Mouse (Mus musculus) limb, embryonic 13.5 days (tissue): Measurements from ENCODE around the gene Cbwd1. TPM values are rescaled to one million over a fixed set of nuclear protein-coding genes. Genes with fewer than 3 reads are reported as not detected.

Experiments
- ATAC-seq: fragments of 200-750 bp; cut with Nextera tagmentation; 2 replicates; pipeline ENCODE4 v1.8.0; 2017; ENCODE audit warnings: low read depth, moderate number of reproducible peaks, moderate TSS enrichment; ENCODE audit not compliant: low FRiP score
- H3K27ac ChIP-seq: fragments of 300-500 bp; sonication (generic); 2 replicates; pipeline ENCODE4 v1.5.1; 2015; ENCODE audit warnings: inconsistent platforms, mild to moderate bottlenecking, moderate library complexity
- H3K27me3 ChIP-seq: fragments of 300-500 bp; sonication (generic); 2 replicates; pipeline ENCODE4 v1.6.1; 2015; ENCODE audit warnings: mild to moderate bottlenecking, inconsistent platforms
- H3K36me3 ChIP-seq: fragments of 300-500 bp; sonication (generic); 2 replicates; pipeline ENCODE4 v1.6.1; 2015; ENCODE audit warnings: inconsistent platforms, mild to moderate bottlenecking, moderate library complexity
- H3K4me1 ChIP-seq: fragments of 300-500 bp; sonication (generic); 2 replicates; pipeline ENCODE4 v1.6.1; 2015; ENCODE audit warnings: inconsistent platforms
- H3K4me2 ChIP-seq: fragments of 300-500 bp; sonication (generic); replicated peaks from 2 replicates; pipeline ENCODE4 v1.6.1; 2015; ENCODE audit warnings: inconsistent platforms, mild to moderate bottlenecking, moderate library complexity
- H3K4me3 ChIP-seq: fragments of 300-500 bp; sonication (generic); 2 replicates; pipeline ENCODE4 v1.5.1; 2015; ENCODE audit warnings: moderate library complexity, mild to moderate bottlenecking, inconsistent platforms
- H3K9ac ChIP-seq: fragments of 300-500 bp; sonication (generic); 2 replicates; pipeline ENCODE4 v1.6.1; 2015; ENCODE audit warnings: mild to moderate bottlenecking, inconsistent platforms
- H3K9me3 ChIP-seq: fragments of 300-500 bp; sonication (generic); 2 replicates; pipeline ENCODE4 v1.6.1; 2016; ENCODE audit warnings: inconsistent platforms
- WGBS: fragments of 180-500 bp; shearing (Covaris S2); methylation state at CpG from one replicate; pipeline ENCODE4 v1.1.7; 2015; 5-methylcytosine and 5-hydroxymethylcytosine counted together
- polyA plus RNA-seq: library from polyadenylated mRNA; unstranded; fragments of >200 nt; fragmentation: Nextera tagmentation; extraction: Ambion mirVana; gene quantifications from 2 replicates; pipeline ENCODE4 v1.2.1, GENCODE M21; 2015

The Cbwd1 gene
- polyA plus RNA-seq, 1 experiment from 2014 or later: 23.9 TPM

DNA sequence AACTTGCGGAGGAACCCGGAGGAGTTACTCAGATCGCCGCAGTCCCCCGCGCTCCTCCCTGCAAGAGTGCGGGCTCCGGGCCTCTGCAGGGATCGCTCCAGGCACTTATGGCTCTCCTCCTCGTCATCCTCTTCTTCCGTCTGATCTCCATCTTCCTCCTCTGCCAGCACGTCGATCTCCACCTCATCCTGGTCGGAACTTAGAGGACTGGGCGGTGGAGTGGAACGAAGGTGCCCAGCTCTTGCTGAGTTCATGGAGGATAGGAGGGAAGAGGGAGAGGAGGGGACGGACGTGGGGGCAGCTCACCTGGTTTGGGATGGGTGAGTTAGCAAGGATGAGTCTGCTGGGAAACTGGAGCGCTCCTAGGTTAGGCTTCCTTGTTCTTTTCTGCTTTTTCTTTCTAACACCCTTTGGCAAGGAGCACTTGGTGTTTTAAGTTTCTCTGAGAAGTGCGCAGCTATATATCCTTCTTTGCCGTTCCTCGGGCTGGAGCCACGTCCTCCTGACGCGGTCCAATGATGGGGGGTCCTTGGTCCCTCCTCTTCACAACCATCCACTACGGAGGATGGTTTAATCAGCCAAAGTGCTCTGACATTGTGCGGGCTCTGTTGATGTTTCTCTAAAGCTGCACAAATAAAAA, 60.7 kb downstream of the Cbwd1 start, which contains the start of gene Foxd4:
Foxd4 (minus strand) TSS at position 617 of the 640 bp plus-strand sequence.
- Histone ChIP-seq H3K4me2 (peak within 1 kb of the TSS; percentile 77), H3K27me3 (peaks cover 92% of the 10 kb centered on the region), H3K9me3 (no peaks in the 10 kb centered on the region), H3K4me3 (peak within 1 kb of the TSS; percentile 44), H3K4me1 (peaks cover 25% of the 10 kb centered on the region), H3K36me3 (no peaks in the 10 kb centered on the region), H3K27ac (no peak within 1 kb of the TSS), H3K9ac (peak within 1 kb of the TSS; percentile 6; the same call in 1 of the 2 replicates)
- 1% methylated on average over 27 of the region's 27 CpGs for WGBS
- no peak for ATAC-seq

- WGBS: under 1% methylated on average over 84 of the region's 84 CpGs
- Histone ChIP-seq H3K4me2 (peak overlapping the region; percentile 77), H3K27ac (no peak overlapping the region), H3K4me3 (peak overlapping the region; percentile 44), H3K36me3 (no peaks in the 10 kb centered on the region), H3K9me3 (no peaks in the 10 kb centered on the region), H3K9ac (peak overlapping the region; percentile 6; the same call in 1 of the 2 replicates), H3K27me3 (peaks cover 93% of the 10 kb centered on the region), H3K4me1 (peaks cover 25% of the 10 kb centered on the region)
- peak; percentile 52; the same call in 1 of the 2 replicates for ATAC-seq
Measured at GRCm38 (mm10) chr19:24899578-24900544, 61.5 kb downstream of the Cbwd1 start.

DNA sequence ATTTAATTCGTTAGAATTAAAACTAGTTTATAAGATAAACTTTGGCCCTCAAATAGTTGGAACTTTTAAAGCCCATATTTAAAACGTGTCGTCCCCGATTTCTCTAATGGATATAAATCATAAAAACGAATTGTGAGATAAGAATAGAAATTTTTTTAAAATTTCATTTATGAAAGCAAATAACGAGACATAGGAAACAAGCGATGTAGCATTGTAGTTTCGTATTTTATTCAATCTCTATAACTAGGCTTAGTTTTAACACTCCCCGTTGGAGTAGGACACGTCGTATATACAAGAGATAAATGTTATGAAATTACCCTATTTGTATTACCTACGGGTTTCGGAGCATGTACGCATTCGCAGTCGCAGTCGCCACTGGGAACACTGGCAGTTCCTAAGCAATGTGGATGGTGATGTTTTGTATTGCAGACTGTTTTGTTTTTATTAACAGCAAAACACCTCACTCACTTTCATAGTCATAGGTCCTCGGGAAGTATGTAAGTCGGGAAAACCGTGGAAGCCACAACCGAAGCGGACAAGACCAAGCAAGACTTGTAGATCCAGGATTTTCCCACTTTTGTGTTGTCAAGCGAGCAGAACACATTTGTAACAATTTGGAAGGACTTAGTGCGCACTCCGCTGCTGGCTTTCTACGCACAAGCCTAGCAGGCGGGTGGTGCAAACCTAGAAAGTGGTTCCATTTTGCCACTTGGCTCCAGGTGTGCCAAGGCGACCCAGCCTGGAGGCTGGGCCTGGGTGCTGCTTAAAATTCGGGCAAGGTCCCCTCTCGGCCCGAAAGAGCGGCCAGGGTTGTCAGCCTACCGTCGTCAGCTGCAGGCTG, 62.5 kb downstream of the Cbwd1 start:
- 3% methylated on average over 34 of the region's 34 CpGs for WGBS
- H3K9ac ChIP-seq: no peak overlapping the region
- H3K9me3 ChIP-seq: no peaks in the 10 kb centered on the region
- peaks cover 84% of the 10 kb centered on the region for H3K27me3 ChIP-seq
- H3K27ac ChIP-seq: no peak overlapping the region
- peak overlapping the region; percentile 77 for H3K4me2 ChIP-seq
- no peaks in the 10 kb centered on the region for H3K36me3 ChIP-seq
- ATAC-seq: peak; percentile 7; the same call in 1 of the 2 replicates
- H3K4me1 ChIP-seq: peaks cover 25% of the 10 kb centered on the region
- H3K4me3 ChIP-seq: peak overlapping the region; percentile 44

- under 1% methylated on average over 20 of the region's 20 CpGs for WGBS
- no peak overlapping the region for H3K9ac ChIP-seq
- peak overlapping the region; percentile 30 for H3K4me3 ChIP-seq
- no peaks in the 10 kb centered on the region for H3K36me3 ChIP-seq
- H3K4me1 ChIP-seq: peaks cover 25% of the 10 kb centered on the region
- peaks cover 83% of the 10 kb centered on the region for H3K27me3 ChIP-seq
- no peak overlapping the region for H3K27ac ChIP-seq
- H3K9me3 ChIP-seq: no peaks in the 10 kb centered on the region
- H3K4me2 ChIP-seq: peak overlapping the region; percentile 53
- no peak for ATAC-seq
Measured at GRCm38 (mm10) chr19:24897896-24898736, 63.3 kb downstream of the Cbwd1 start.

DNA sequence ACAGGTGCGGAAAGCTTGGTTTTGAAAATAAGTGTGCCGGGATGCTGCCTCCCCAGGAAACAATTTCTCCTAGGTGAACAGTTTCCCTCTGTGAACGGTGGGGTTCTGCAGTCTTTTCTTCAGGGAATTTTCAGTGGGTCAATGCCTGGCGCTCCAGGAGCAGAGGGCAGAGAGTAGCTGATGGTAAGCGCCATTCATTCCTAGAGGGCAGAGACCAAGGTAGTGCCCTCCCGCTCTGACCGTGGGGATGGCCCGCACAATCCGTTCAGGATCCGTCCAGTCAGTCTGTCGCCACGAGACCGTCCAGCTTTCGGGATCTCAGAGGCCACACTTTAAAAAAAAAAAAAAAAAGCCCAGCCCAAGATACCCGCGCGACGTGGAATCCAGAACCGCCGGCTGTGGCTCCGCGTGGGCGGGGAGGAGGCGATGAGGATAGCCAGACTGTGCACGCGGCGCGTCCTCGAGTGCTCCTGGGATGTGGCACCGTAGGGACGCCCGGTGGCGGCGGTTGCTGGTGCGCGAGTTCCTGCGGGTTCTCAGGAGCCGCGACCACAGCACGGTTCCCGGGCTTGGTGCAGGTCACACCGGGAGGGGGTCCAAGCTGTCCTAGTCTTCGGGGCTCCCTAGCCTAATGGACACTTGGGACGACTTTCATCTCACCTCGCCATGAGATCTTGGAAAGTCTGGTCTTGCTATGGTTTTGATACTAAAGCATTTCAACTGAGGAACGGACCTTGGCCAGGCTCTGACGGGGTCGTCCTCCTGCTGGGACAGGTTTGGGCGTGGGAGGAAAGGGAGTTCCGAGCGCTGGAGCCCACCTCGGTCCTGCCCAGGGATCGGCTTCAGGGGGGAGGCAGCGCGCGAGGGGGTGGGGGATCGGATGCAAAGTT, 64.2 kb downstream of the Cbwd1 start:
- no peak for ATAC-seq
- WGBS: 1% methylated on average over 57 of the region's 57 CpGs

DNA sequence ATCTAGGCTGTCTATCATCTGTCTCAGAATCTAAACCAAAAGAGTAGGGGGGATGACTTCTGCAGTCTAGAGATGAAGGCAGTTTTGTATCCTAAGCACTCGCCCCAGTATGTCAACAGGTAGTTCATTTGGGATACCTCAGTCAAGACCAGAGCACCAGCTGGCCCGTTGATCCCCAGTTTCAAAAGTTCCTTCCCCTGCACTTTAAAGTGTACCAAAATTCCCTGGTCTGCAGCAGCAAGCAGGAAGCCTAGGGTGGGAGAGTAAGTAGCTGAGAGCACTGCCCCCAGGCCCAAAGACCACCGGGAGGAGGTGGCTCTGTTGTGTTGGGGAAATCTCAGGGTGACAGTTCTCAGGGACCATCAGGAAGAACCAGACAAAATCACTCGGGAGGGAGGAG, 64.9 kb downstream of the Cbwd1 start:
- H3K27me3 ChIP-seq: peaks cover 71% of the 10 kb centered on the region
- no peak for ATAC-seq
- no peaks in the 10 kb centered on the region for H3K9me3 ChIP-seq
- H3K4me2 ChIP-seq: no peak overlapping the region
- 17% methylated on average over 4 of the region's 4 CpGs for WGBS
- H3K9ac ChIP-seq: no peak overlapping the region
- peaks cover 25% of the 10 kb centered on the region for H3K4me1 ChIP-seq
- H3K36me3 ChIP-seq: no peaks in the 10 kb centered on the region
- H3K27ac ChIP-seq: no peak overlapping the region
- H3K4me3 ChIP-seq: no peak overlapping the region

More for the DNA sequence above, 64.2 kb downstream of the Cbwd1 start:
- Histone ChIP-seq H3K27me3 (peaks cover 78% of the 10 kb centered on the region), H3K4me3 (peak overlapping the region; percentile 30), H3K4me1 (peaks cover 25% of the 10 kb centered on the region), H3K9me3 (no peaks in the 10 kb centered on the region), H3K9ac (no peak overlapping the region), H3K4me2 (peak overlapping the region; percentile 53), H3K27ac (no peak overlapping the region), H3K36me3 (no peaks in the 10 kb centered on the region)

DNA sequence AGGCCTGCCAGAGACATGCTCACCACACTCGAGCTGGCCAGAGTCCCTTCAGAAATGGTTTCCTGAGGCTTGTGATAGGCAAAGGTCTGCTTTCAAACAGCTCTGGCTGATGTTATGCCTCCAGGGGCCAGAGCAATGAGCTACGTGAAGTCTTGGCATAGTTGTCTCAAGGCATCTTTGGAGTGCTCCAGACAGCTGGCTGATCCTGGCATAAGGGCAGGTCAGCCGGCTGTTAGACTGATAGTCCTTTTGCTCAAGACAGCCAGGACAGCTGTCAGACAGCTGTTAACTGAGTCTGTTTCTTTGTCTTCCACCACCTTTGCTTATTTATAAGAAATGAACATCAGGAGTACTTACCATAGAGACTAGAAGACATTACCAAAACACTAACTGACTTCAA, 74.5 kb downstream of the Cbwd1 start:
- 0 out of 2 replicates have a peak, but pooled peaks cover 3% of the 10 kb centered on the region for H3K9me3 ChIP-seq
- H3K27me3 ChIP-seq: peaks cover 24% of the 10 kb centered on the region; the same call in 1 of the 2 replicates
- no peaks in the 10 kb centered on the region for H3K4me1 ChIP-seq
- H3K27ac ChIP-seq: no peak overlapping the region
- H3K36me3 ChIP-seq: no peaks in the 10 kb centered on the region
- no peak overlapping the region for H3K9ac ChIP-seq
- no peak overlapping the region for H3K4me2 ChIP-seq
- no peak for ATAC-seq
- 69% methylated on average over 3 of the region's 3 CpGs for WGBS
- H3K4me3 ChIP-seq: no peak overlapping the region

GRCm38 (mm10) chr19:24885504-24885903, 75.9 kb downstream of the Cbwd1 start:
- 12% methylated on average over 5 of the region's 5 CpGs for WGBS
- H3K4me3 ChIP-seq: no peak overlapping the region
- ATAC-seq: no peak; the same call in 1 of the 2 replicates

GRCm38 (mm10) chr19:24881237-24881636, 80.2 kb downstream of the Cbwd1 start:
- Histone ChIP-seq H3K27me3 (peaks cover 6% of the 10 kb centered on the region; the same call in 1 of the 2 replicates), H3K36me3 (no peaks in the 10 kb centered on the region), H3K4me1 (no peaks in the 10 kb centered on the region), H3K9ac (no peak overlapping the region), H3K4me2 (no peak overlapping the region), H3K9me3 (no peaks in the 10 kb centered on the region), H3K4me3 (no peak overlapping the region), H3K27ac (no peak overlapping the region)
- no peak for ATAC-seq
- 63% methylated on average over 4 of the region's 4 CpGs for WGBS

More at GRCm38 (mm10) chr19:24885504-24885903, 75.9 kb downstream of the Cbwd1 start:
- no peak overlapping the region for H3K4me2 ChIP-seq
- no peaks in the 10 kb centered on the region for H3K4me1 ChIP-seq
- no peak overlapping the region for H3K27ac ChIP-seq
- no peaks in the 10 kb centered on the region for H3K36me3 ChIP-seq
- peaks cover 22% of the 10 kb centered on the region; the same call in 1 of the 2 replicates for H3K27me3 ChIP-seq
- no peak overlapping the region for H3K9ac ChIP-seq
- 0 out of 2 replicates have a peak, but pooled peaks cover 3% of the 10 kb centered on the region for H3K9me3 ChIP-seq
